Mouse (Mus musculus) ES-Bruce4 (cell line): ENCODE data around the gene 2210011C24Rik.

Source experiments
- CTCF ChIP-seq: IDR thresholded peaks from one replicate; pipeline ENCODE4 v1.8.1; 2011; ENCODE audit warnings: low read depth, low read length
- EP300 ChIP-seq: IDR thresholded peaks from 2 replicates; pipeline ENCODE4 v1.6.1; 2011; ENCODE audit warnings: low read depth, low read length; ENCODE audit not compliant: insufficient read depth
- POLR2A ChIP-seq: IDR thresholded peaks from one replicate; pipeline ENCODE4 v1.8.1; 2011; ENCODE audit warnings: low read length; ENCODE audit not compliant: insufficient read depth

GRCm38 (mm10) chr8:84019738-84020137 lies 7.8 kb upstream of the 2210011C24Rik start:
- TF ChIP-seq EP300 (no peak), CTCF (no peak), POLR2A (no peak)
